ENCODE assay signal across 12 mouse cellular contexts in the genomic region with DNA sequence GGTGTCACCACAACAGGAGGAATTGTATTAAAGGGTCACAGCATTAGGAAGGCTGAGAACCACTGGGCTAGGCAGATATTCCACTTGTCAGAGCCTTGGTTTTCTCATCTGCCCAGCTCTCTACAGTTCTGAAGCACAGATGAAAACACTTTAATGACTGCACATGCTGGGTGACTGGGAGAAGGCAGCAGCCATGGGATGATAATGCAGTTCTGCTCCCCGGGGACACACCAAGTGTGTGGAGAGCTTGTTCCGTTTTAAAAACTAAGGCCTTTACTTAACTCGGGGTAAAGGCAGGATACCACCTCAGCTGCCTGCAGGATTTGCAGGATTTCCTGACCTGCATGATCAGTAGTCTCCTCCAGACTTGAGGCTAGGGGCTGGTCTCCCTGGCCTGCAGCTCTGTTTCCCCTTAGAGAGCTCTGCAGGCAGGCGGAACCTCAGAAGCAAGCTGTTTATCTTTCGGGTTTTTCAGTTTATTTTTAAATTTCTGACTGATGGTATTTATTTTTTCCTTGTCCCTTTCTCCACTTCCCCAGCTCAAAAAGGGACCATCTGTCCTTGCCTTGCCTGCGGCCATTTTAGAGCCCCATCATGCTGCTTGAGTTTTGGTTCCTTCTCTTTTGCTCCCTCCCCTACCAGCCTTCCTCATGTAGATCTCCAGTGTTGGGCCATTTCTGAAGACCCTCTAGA. TPM values are rescaled to one million over a fixed set of nuclear protein-coding genes. Genes with fewer than 3 reads are reported as not detected.
DNase-seq lines count a peak whose midpoint lies in the region; ATAC-seq and TF ChIP-seq lines count a peak whose summit lies in the region.
"Had no signal": no experiment of that assay in that cellular context is flagged by ENCODE, and none has a peak within 500 bp of the region (broad histone marks: within the 10 kb centered on the region; RNA-seq: fewer than 3 reads in every experiment).

No protein-coding gene starts in this region.

- no peak overlapping the region for H3K9ac ChIP-seq in forebrain, postnatal 0 days
- no peak overlapping the region for H3K9ac ChIP-seq in forebrain, embryonic 13.5 days
- no peak overlapping the region for H3K9ac ChIP-seq in liver, embryonic 11.5 days (ENCODE audit: low read depth, low read length)
- H3K9ac ChIP-seq in heart, embryonic 14.5 days (ENCODE audit: low read length) = peak overlapping the region; percentile 9; the same call in 1 of the 2 replicates
- H3K9ac ChIP-seq: liver, embryonic 14.5 days had no signal

- H3K36me3 ChIP-seq in forebrain, postnatal 0 days (ENCODE audit: insufficient read depth) = no peaks in the 10 kb centered on the region
- no peaks in the 10 kb centered on the region for H3K36me3 ChIP-seq in forebrain, embryonic 13.5 days (ENCODE audit: poor library complexity, severe bottlenecking)
- 0 out of 2 replicates have a peak, but pooled peaks cover 2% of the 10 kb centered on the region for H3K36me3 ChIP-seq in liver, embryonic 11.5 days (ENCODE audit: control insufficient read depth, insufficient read depth, low read length)
- H3K36me3 ChIP-seq in heart, embryonic 14.5 days (ENCODE audit: control insufficient read depth, insufficient read depth, low read length) = no peaks in the 10 kb centered on the region
- H3K36me3 ChIP-seq in macrophage (ENCODE audit: inconsistent target) = no peaks in the 10 kb centered on the region

- peaks cover 90% of the 10 kb centered on the region; the same call in 1 of the 2 replicates for H3K79me2 ChIP-seq in macrophage (ENCODE audit: inconsistent target)

- no peak overlapping the region for H3K4me3 ChIP-seq in forebrain, postnatal 0 days (ENCODE audit: low read depth, low read length)
- H3K4me3 ChIP-seq in forebrain, embryonic 13.5 days = no peak overlapping the region
- no peak overlapping the region for H3K4me3 ChIP-seq in liver, embryonic 11.5 days (ENCODE audit: low read depth, low read length)
- H3K4me3 ChIP-seq in heart, embryonic 14.5 days (ENCODE audit: control insufficient read depth in 1 of 2, insufficient read depth in 1 of 2, low read depth in 1 of 2, low read length in 2 of 2) = no peak overlapping the region
- no peak overlapping the region for H3K4me3 ChIP-seq in macrophage (ENCODE audit: inconsistent target)

- no peaks in the 10 kb centered on the region for H3K9me3 ChIP-seq in forebrain, postnatal 0 days (ENCODE audit: low read length)
- H3K9me3 ChIP-seq in forebrain, embryonic 13.5 days (replicated peaks) = no peaks in the 10 kb centered on the region
- H3K9me3 ChIP-seq in liver, embryonic 11.5 days (ENCODE audit: control insufficient read depth, low read length) = no peaks in the 10 kb centered on the region
- no peaks in the 10 kb centered on the region for H3K9me3 ChIP-seq in heart, embryonic 14.5 days (ENCODE audit: control insufficient read depth, low read length)

- no peak overlapping the region for H3K4me2 ChIP-seq in forebrain, postnatal 0 days (ENCODE audit: low read depth)
- H3K4me2 ChIP-seq in forebrain, embryonic 13.5 days = no peak overlapping the region
- no peak overlapping the region for H3K4me2 ChIP-seq in liver, embryonic 11.5 days
- no peak overlapping the region for H3K4me2 ChIP-seq in heart, embryonic 14.5 days (ENCODE audit: low read length)

- H3K4me1 ChIP-seq in forebrain, postnatal 0 days (ENCODE audit: insufficient read depth) = peaks cover 9% of the 10 kb centered on the region
- peaks cover 51% of the 10 kb centered on the region for H3K4me1 ChIP-seq in forebrain, embryonic 13.5 days
- H3K4me1 ChIP-seq in liver, embryonic 11.5 days (replicated peaks; ENCODE audit: control insufficient read depth, insufficient read depth, low read length) = peaks cover 19% of the 10 kb centered on the region
- H3K4me1 ChIP-seq in heart, embryonic 14.5 days (ENCODE audit: control insufficient read depth in 2 of 2, insufficient read depth in 2 of 2, low read length in 2 of 2) = peaks cover 7 to 32% of the 10 kb centered on the region in 2 experiments

- WGBS in forebrain, postnatal 0 days = 66% methylated on average over 6 of the region's 6 CpGs
- WGBS in forebrain, embryonic 13.5 days = 78% methylated on average over 6 of the region's 6 CpGs
- 50% methylated on average over 6 of the region's 6 CpGs for WGBS in liver, embryonic 11.5 days
- WGBS in heart, embryonic 14.5 days = 49% methylated on average over 6 of the region's 6 CpGs
- WGBS in macrophage (ENCODE audit: missing documents) = 28% methylated on average over 6 of the region's 6 CpGs

- no peak for ATAC-seq in forebrain, postnatal 0 days
- ATAC-seq in forebrain, embryonic 13.5 days = no peak
- ATAC-seq in liver, embryonic 11.5 days (replicated peaks; ENCODE audit: low FRiP score) = no peak
- no peak for ATAC-seq in heart, embryonic 14.5 days (ENCODE audit: insufficient number of reproducible peaks, insufficient read depth, low FRiP score, low read depth)

- H3K27ac ChIP-seq in forebrain, postnatal 0 days (ENCODE audit: low read depth, low read length) = peak overlapping the region; percentile 55; the same call in 1 of the 2 replicates
- no peak overlapping the region for H3K27ac ChIP-seq in forebrain, embryonic 13.5 days
- H3K27ac ChIP-seq in liver, embryonic 11.5 days (ENCODE audit: low read depth, low read length) = peak overlapping the region; percentile 0; the same call in 1 of the 2 replicates
- H3K27ac ChIP-seq in heart, embryonic 14.5 days (replicated peaks in 1 of 2; ENCODE audit: control insufficient read depth in 1 of 2, insufficient read depth in 1 of 2, low read depth in 2 of 2, low read length in 2 of 2) = no peak overlapping the region; a peak in 1 of 4 replicates
- H3K27ac ChIP-seq in macrophage = peak overlapping the region; percentile 60
- H3K27ac ChIP-seq: liver, embryonic 14.5 days had no signal

- TF ChIP-seq CTCF in forebrain, postnatal 0 days (IDR thresholded peaks at IDR 0.05; ENCODE audit: low read depth) = no peak

- H3K27me3 ChIP-seq in forebrain, postnatal 0 days (ENCODE audit: insufficient read depth, low read length) = no peaks in the 10 kb centered on the region
- no peaks in the 10 kb centered on the region for H3K27me3 ChIP-seq in forebrain, embryonic 13.5 days
- H3K27me3 ChIP-seq in liver, embryonic 11.5 days (replicated peaks; ENCODE audit: control insufficient read depth, insufficient read depth, low read length) = no peaks in the 10 kb centered on the region
- no peaks in the 10 kb centered on the region for H3K27me3 ChIP-seq in heart, embryonic 14.5 days (ENCODE audit: control insufficient read depth, insufficient read depth, low read length)

- DNase-seq in forebrain, postnatal 0 days = peak; percentile 19
- DNase-seq in liver, embryonic 11.5 days (ENCODE audit: low spot score) = no peak
- DNase-seq in liver = no peak
- DNase-seq in Muller cell, postnatal 12 days (ENCODE audit: inconsistent ontology term) = no peak
- DNase-seq in thymus, adult 18-20 months = no peak
- DNase-seq: gastrocnemius, postnatal 25 days; thymus, postnatal 36 days had no signal

RNA-seq across cellular contexts. Expression of a gene that starts 20.5 kb away (rescaled TPM):
- total RNA-seq in forebrain, postnatal 0 days (2014; rRNA removed) = 63.5 and 81.2 TPM in 2 replicates
- 9.5 and 15.0 TPM in 2 replicates for polyA plus RNA-seq in forebrain, postnatal 0 days (2015; fragmentation: Nextera tagmentation; extraction: Ambion mirVana)
- polyA plus RNA-seq in forebrain, embryonic 13.5 days (2015; fragmentation: Nextera tagmentation; extraction: Ambion mirVana) = 10.6 and 11.2 TPM in 2 replicates
- 15.6 and 16.0 TPM in 2 replicates for polyA plus RNA-seq in liver, embryonic 11.5 days (2014; fragmentation: Nextera tagmentation; extraction: Ambion mirVana)
- polyA plus RNA-seq in heart, embryonic 14.5 days (2014; fragmentation: Nextera tagmentation; extraction: Ambion mirVana) = 12.7 and 13.2 TPM in 2 replicates
- 100 to 1,000 TPM in 24 of 26 experiments, 10 to 100 TPM in 2; 86.2 to 379 (median 281) TPM for total RNA-seq in macrophage (2018; cell fraction: chromatin; rRNA removed)
- 10 to 100 TPM; 40.2 to 69.7 (median 56.6) TPM for total RNA-seq in macrophage (2018; cell fraction: cytosol; rRNA removed)
- 100 to 1,000 TPM in 18 of 26 experiments, 10 to 100 TPM in 8; 63.4 to 206 (median 135) TPM for total RNA-seq in macrophage (2018; cell fraction: nucleus; rRNA removed)
- polyA plus RNA-seq in macrophage (2018) = 23.4 to 63.5 TPM (median 51.1 TPM) in 3 replicates

RNA-seq across cellular contexts. Expression of a gene that starts 32.5 kb away (rescaled TPM):
- 0.31 and 0.48 TPM in 2 replicates for total RNA-seq in forebrain, postnatal 0 days (2014; rRNA removed)
- not detected in 2 replicates for polyA plus RNA-seq in forebrain, postnatal 0 days (2015; fragmentation: Nextera tagmentation; extraction: Ambion mirVana)
- not detected in 2 replicates for polyA plus RNA-seq in forebrain, embryonic 13.5 days (2015; fragmentation: Nextera tagmentation; extraction: Ambion mirVana)
- polyA plus RNA-seq in liver, embryonic 11.5 days (2014; fragmentation: Nextera tagmentation; extraction: Ambion mirVana) = not detected in 2 replicates
- not detected in 2 replicates for polyA plus RNA-seq in heart, embryonic 14.5 days (2014; fragmentation: Nextera tagmentation; extraction: Ambion mirVana)
- total RNA-seq in macrophage (2018; cell fraction: chromatin; rRNA removed) = 1 to 10 TPM in 8 of 26 experiments, not detected in 18; 1.2 to 2.3 (median 1.4) TPM
- total RNA-seq in macrophage (2018; cell fraction: cytosol; rRNA removed) = under 1 TPM in 1 of 26 experiments, not detected in 25; 0.23 TPM
- total RNA-seq in macrophage (2018; cell fraction: nucleus; rRNA removed) = 1 to 10 TPM in 1 of 26 experiments, not detected in 25; 1.6 TPM
- not detected in 3 replicates for polyA plus RNA-seq in macrophage (2018)
- total RNA-seq: gastrocnemius, postnatal 25 days had no signal
- polyA plus RNA-seq: C2C12; liver, embryonic 14.5 days had no signal

RNA-seq across cellular contexts. Expression of a gene that starts 35.8 kb away (rescaled TPM):
- 0.92 TPM in 1 of 2 replicates, not detected in the other for total RNA-seq in forebrain, postnatal 0 days (2014; rRNA removed)
- 0.58 and 1.0 TPM in 2 replicates for polyA plus RNA-seq in forebrain, postnatal 0 days (2015; fragmentation: Nextera tagmentation; extraction: Ambion mirVana)
- not detected in 2 replicates for polyA plus RNA-seq in forebrain, embryonic 13.5 days (2015; fragmentation: Nextera tagmentation; extraction: Ambion mirVana)
- not detected in 2 replicates for polyA plus RNA-seq in liver, embryonic 11.5 days (2014; fragmentation: Nextera tagmentation; extraction: Ambion mirVana)
- polyA plus RNA-seq in heart, embryonic 14.5 days (2014; fragmentation: Nextera tagmentation; extraction: Ambion mirVana) = not detected in 2 replicates
- under 1 TPM in 2 of 26 experiments, not detected in 24; 0.56 to 0.80 TPM for total RNA-seq in macrophage (2018; cell fraction: chromatin; rRNA removed)
- total RNA-seq in macrophage (2018; cell fraction: cytosol; rRNA removed) = under 1 TPM in 1 of 26 experiments, not detected in 25; 0.43 TPM
- under 1 TPM in 1 of 26 experiments, not detected in 25; 0.89 TPM for total RNA-seq in macrophage (2018; cell fraction: nucleus; rRNA removed)
- not detected in 3 replicates for polyA plus RNA-seq in macrophage (2018)
- polyA plus RNA-seq: liver, embryonic 14.5 days had no signal

RNA-seq across cellular contexts. Expression of a gene that starts 43.3 kb away (rescaled TPM):
- 33.7 and 40.5 TPM in 2 replicates for total RNA-seq in forebrain, postnatal 0 days (2014; rRNA removed)
- polyA plus RNA-seq in forebrain, postnatal 0 days (2015; fragmentation: Nextera tagmentation; extraction: Ambion mirVana) = 8.4 and 11.6 TPM in 2 replicates
- polyA plus RNA-seq in forebrain, embryonic 13.5 days (2015; fragmentation: Nextera tagmentation; extraction: Ambion mirVana) = 2.9 and 4.6 TPM in 2 replicates
- polyA plus RNA-seq in liver, embryonic 11.5 days (2014; fragmentation: Nextera tagmentation; extraction: Ambion mirVana) = 2.7 and 3.4 TPM in 2 replicates
- 11.1 and 11.7 TPM in 2 replicates for polyA plus RNA-seq in heart, embryonic 14.5 days (2014; fragmentation: Nextera tagmentation; extraction: Ambion mirVana)
- 100 to 1,000 TPM; 111 to 303 (median 185) TPM for total RNA-seq in macrophage (2018; cell fraction: chromatin; rRNA removed)
- total RNA-seq in macrophage (2018; cell fraction: cytosol; rRNA removed) = 10 to 100 TPM; 15.3 to 36.4 (median 23.9) TPM
- total RNA-seq in macrophage (2018; cell fraction: nucleus; rRNA removed) = 100 to 1,000 TPM in 13 of 26 experiments, 10 to 100 TPM in 13; 45.6 to 248 (median 103) TPM
- 19.1 to 36.3 TPM (median 25.0 TPM) in 3 replicates for polyA plus RNA-seq in macrophage (2018)

RNA-seq across cellular contexts. Expression of a gene that starts 50.4 kb away (rescaled TPM):
- not detected in 2 replicates for total RNA-seq in forebrain, postnatal 0 days (2014; rRNA removed)
- polyA plus RNA-seq in forebrain, postnatal 0 days (2015; fragmentation: Nextera tagmentation; extraction: Ambion mirVana) = not detected in 2 replicates
- not detected in 2 replicates for polyA plus RNA-seq in forebrain, embryonic 13.5 days (2015; fragmentation: Nextera tagmentation; extraction: Ambion mirVana)
- polyA plus RNA-seq in liver, embryonic 11.5 days (2014; fragmentation: Nextera tagmentation; extraction: Ambion mirVana) = not detected in 2 replicates
- polyA plus RNA-seq in heart, embryonic 14.5 days (2014; fragmentation: Nextera tagmentation; extraction: Ambion mirVana) = not detected in 2 replicates
- not detected for total RNA-seq in macrophage (2018; cell fraction: chromatin; rRNA removed)
- total RNA-seq in macrophage (2018; cell fraction: cytosol; rRNA removed) = not detected
- not detected for total RNA-seq in macrophage (2018; cell fraction: nucleus; rRNA removed)
- polyA plus RNA-seq in macrophage (2018) = not detected in 3 replicates
- total RNA-seq: gastrocnemius, postnatal 25 days had no signal
- polyA plus RNA-seq: C2C12; liver, embryonic 14.5 days had no signal

Comparison
In these comparisons a context has a peak if more than half of its experiments do, and no peak if none do; other contexts are left out.
1. H3K27ac ChIP-seq: peak in forebrain, postnatal 0 days (single experiment), liver, embryonic 11.5 days (single experiment) and macrophage (single experiment); none in forebrain, embryonic 13.5 days (single experiment) and heart, embryonic 14.5 days (0 of 2).